9 mouse cellular contexts compared by ENCODE assay signal in the genomic region with DNA sequence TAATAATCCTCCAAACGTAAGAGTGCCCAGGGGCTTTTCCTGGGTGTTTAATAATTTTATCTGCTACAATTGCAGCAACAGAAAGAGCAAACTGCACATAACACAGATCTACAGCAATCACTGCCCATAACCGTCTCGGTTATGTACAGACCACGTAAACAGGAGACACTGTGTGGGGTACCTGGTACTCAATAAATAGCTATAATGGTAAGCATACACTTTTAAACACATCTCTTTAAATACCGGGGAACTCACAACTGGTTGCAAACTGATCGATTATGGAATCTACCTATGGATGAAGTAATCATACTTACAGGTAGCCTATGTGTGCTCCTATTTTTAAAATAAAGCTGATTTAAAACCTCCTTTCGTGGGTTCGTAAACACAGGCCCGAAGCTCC. TPM values are rescaled to one million over a fixed set of nuclear protein-coding genes. Genes with fewer than 3 reads are reported as not detected.
A peak's percentile ranks its signal among the peaks of the same experiment; 100 is the strongest.
DNase-seq lines count a peak whose midpoint lies in the region; ATAC-seq and TF ChIP-seq lines count a peak whose summit lies in the region.
"Had no signal": no experiment of that assay in that cellular context is flagged by ENCODE, and none has a peak within 500 bp of the region (broad histone marks: within the 10 kb centered on the region; RNA-seq: fewer than 3 reads in every experiment).

No protein-coding gene starts in this region.

- H3K27ac ChIP-seq in heart, embryonic 10.5 days = peak overlapping the region; percentile 100
- no peak overlapping the region for H3K27ac ChIP-seq in ES-Bruce4 (ENCODE audit: insufficient read depth, low read length)
- peak overlapping the region; percentile 90 for H3K27ac ChIP-seq in heart, embryonic 16.5 days (ENCODE audit: low read length)
- peak overlapping the region; percentile 65 for H3K27ac ChIP-seq in liver, postnatal 0 days (ENCODE audit: low read depth)

- ATAC-seq in heart, embryonic 16.5 days (replicated peaks; ENCODE audit: extremely low read depth, insufficient read depth, low FRiP score) = no peak
- ATAC-seq in liver, postnatal 0 days = no peak

- H3K4me3 ChIP-seq in heart, embryonic 10.5 days = peak overlapping the region; percentile 93
- H3K4me3 ChIP-seq in ES-Bruce4 (ENCODE audit: low read depth, low read length) = peak overlapping the region; percentile 82
- H3K4me3 ChIP-seq in heart, embryonic 16.5 days (ENCODE audit: low read length) = peak overlapping the region; percentile 86
- H3K4me3 ChIP-seq in liver, postnatal 0 days (ENCODE audit: low read depth, low read length) = peak overlapping the region; percentile 60

- peak overlapping the region; percentile 76 for H3K9ac ChIP-seq in ES-Bruce4 (ENCODE audit: low read depth, poor library complexity, severe bottlenecking)
- H3K9ac ChIP-seq in heart, embryonic 16.5 days (ENCODE audit: low read length) = peak overlapping the region; percentile 97
- H3K9ac ChIP-seq in liver, postnatal 0 days (replicated peaks) = peak overlapping the region; percentile 77

- no peaks in the 10 kb centered on the region for H3K9me3 ChIP-seq in heart, embryonic 10.5 days
- H3K9me3 ChIP-seq in ES-Bruce4 (replicated peaks; ENCODE audit: control insufficient read depth, insufficient read depth, low read length, poor library complexity, severe bottlenecking) = no peaks in the 10 kb centered on the region
- no peaks in the 10 kb centered on the region for H3K9me3 ChIP-seq in heart, embryonic 16.5 days (replicated peaks; ENCODE audit: control insufficient read depth, low read length)
- no peaks in the 10 kb centered on the region for H3K9me3 ChIP-seq in liver, postnatal 0 days (ENCODE audit: low read length)

- H3K27me3 ChIP-seq in heart, embryonic 10.5 days (ENCODE audit: insufficient read depth, poor library complexity, severe bottlenecking) = no peaks in the 10 kb centered on the region
- H3K27me3 ChIP-seq in ES-Bruce4 (ENCODE audit: control insufficient read depth, insufficient read depth, low read length, poor library complexity, severe bottlenecking) = no peaks in the 10 kb centered on the region
- no peaks in the 10 kb centered on the region for H3K27me3 ChIP-seq in heart, embryonic 16.5 days (ENCODE audit: control insufficient read depth, insufficient read depth, low read length)
- no peaks in the 10 kb centered on the region for H3K27me3 ChIP-seq in liver, postnatal 0 days (ENCODE audit: insufficient read depth, low read length)

- H3K4me1 ChIP-seq in heart, embryonic 10.5 days = no peaks in the 10 kb centered on the region
- no peaks in the 10 kb centered on the region for H3K4me1 ChIP-seq in ES-Bruce4 (ENCODE audit: control insufficient read depth, insufficient read depth, low read length)
- H3K4me1 ChIP-seq in heart, embryonic 16.5 days (ENCODE audit: control insufficient read depth, insufficient read depth, low read length) = peaks cover 6% of the 10 kb centered on the region
- peaks cover 17% of the 10 kb centered on the region for H3K4me1 ChIP-seq in liver, postnatal 0 days (ENCODE audit: insufficient read depth)

- WGBS in heart, embryonic 10.5 days = 33% methylated on average over 9 of the region's 9 CpGs
- 14% methylated on average over 9 of the region's 9 CpGs for WGBS in heart, embryonic 16.5 days
- WGBS in liver, postnatal 0 days (ENCODE audit: insufficient replicate concordance) = 11% methylated on average over 9 of the region's 9 CpGs

- TF ChIP-seq CTCF in ES-Bruce4 (IDR thresholded peaks at IDR 0.05; ENCODE audit: low read depth, low read length) = no peak
- TF ChIP-seq CTCF in liver, postnatal 0 days (IDR thresholded peaks at IDR 0.05; ENCODE audit: low read depth) = no peak

- TF ChIP-seq POLR2A in ES-Bruce4 (IDR thresholded peaks at IDR 0.05; ENCODE audit: insufficient read depth, low read length) = no peak

- no peak for TF ChIP-seq EP300 in ES-Bruce4 (IDR thresholded peaks at IDR 0.05; ENCODE audit: insufficient read depth, low read depth, low read length)
- no peak for TF ChIP-seq EP300 in liver, postnatal 0 days (IDR thresholded peaks at IDR 0.05; ENCODE audit: low read depth)

- peak overlapping the region; percentile 72 for H3K4me2 ChIP-seq in heart, embryonic 16.5 days (ENCODE audit: low read depth, low read length)
- peak overlapping the region; percentile 65 for H3K4me2 ChIP-seq in liver, postnatal 0 days (ENCODE audit: low read depth, low read length)

- H3K36me3 ChIP-seq in heart, embryonic 10.5 days = peaks cover 28% of the 10 kb centered on the region
- H3K36me3 ChIP-seq in ES-Bruce4 (ENCODE audit: control insufficient read depth, insufficient read depth, low read length, poor library complexity, severe bottlenecking) = peaks cover 2% of the 10 kb centered on the region; the same call in 1 of the 2 replicates
- H3K36me3 ChIP-seq in heart, embryonic 16.5 days (ENCODE audit: control insufficient read depth, insufficient read depth) = peaks cover 15% of the 10 kb centered on the region
- H3K36me3 ChIP-seq in liver, postnatal 0 days (replicated peaks; ENCODE audit: insufficient read depth, low read length) = peaks cover 3% of the 10 kb centered on the region

- DNase-seq in heart, embryonic 10.5 days (ENCODE audit: low spot score) = peak; percentile 33
- DNase-seq in heart, adult 18-20 months = no peak
- DNase-seq in liver, postnatal 0 days = peak; percentile 3
- no peak for DNase-seq in urinary bladder, postnatal 10 days (ENCODE audit: low spot score)
- DNase-seq in right cerebral cortex, postnatal 25 days = no peak
- DNase-seq in MN1 (ENCODE audit: low spot score) = no peak

RNA-seq across cellular contexts. Expression of gene Zfp422, which starts 0.7 kb away (rescaled TPM):
- 96.7 and 139 TPM in 2 replicates for polyA plus RNA-seq in heart, embryonic 10.5 days (2016; fragmentation: Nextera tagmentation; extraction: Ambion mirVana)
- 10 to 100 TPM; 16.1 to 19.7 TPM for total RNA-seq in heart, adult 18-20 months (2021)
- polyA plus RNA-seq in ES-Bruce4 (2011; ENCODE audit: insufficient read depth, insufficient read length, low read depth, missing spikeins) = 15.0 and 18.9 TPM in 2 replicates
- 78.8 and 89.8 TPM in 2 replicates for polyA plus RNA-seq in heart, embryonic 16.5 days (2015; fragmentation: Nextera tagmentation; extraction: Ambion mirVana)
- 26.2 and 26.7 TPM in 2 replicates for polyA plus RNA-seq in liver, postnatal 0 days (2015; fragmentation: Nextera tagmentation; extraction: Ambion mirVana)

RNA-seq across cellular contexts. Expression of gene Depp1, which starts 22.3 kb away (rescaled TPM):
- polyA plus RNA-seq in heart, embryonic 10.5 days (2016; fragmentation: Nextera tagmentation; extraction: Ambion mirVana) = 5.5 and 6.0 TPM in 2 replicates
- total RNA-seq in heart, adult 18-20 months (2021) = 10 to 100 TPM; 84.2 to 90.4 TPM
- not detected in 2 replicates for polyA plus RNA-seq in ES-Bruce4 (2011; ENCODE audit: insufficient read depth, insufficient read length, low read depth, missing spikeins)
- 65.7 and 68.9 TPM in 2 replicates for polyA plus RNA-seq in heart, embryonic 16.5 days (2015; fragmentation: Nextera tagmentation; extraction: Ambion mirVana)
- polyA plus RNA-seq in liver, postnatal 0 days (2015; fragmentation: Nextera tagmentation; extraction: Ambion mirVana) = 103 and 122 TPM in 2 replicates

RNA-seq across cellular contexts. Expression of gene Olfr215, which starts 44.1 kb away (rescaled TPM):
- not detected in 2 replicates for polyA plus RNA-seq in heart, embryonic 10.5 days (2016; fragmentation: Nextera tagmentation; extraction: Ambion mirVana)
- not detected for total RNA-seq in heart, adult 18-20 months (2021)
- not detected in 2 replicates for polyA plus RNA-seq in ES-Bruce4 (2011; ENCODE audit: insufficient read depth, insufficient read length, low read depth, missing spikeins)
- polyA plus RNA-seq in heart, embryonic 16.5 days (2015; fragmentation: Nextera tagmentation; extraction: Ambion mirVana) = not detected in 2 replicates
- not detected in 2 replicates for polyA plus RNA-seq in liver, postnatal 0 days (2015; fragmentation: Nextera tagmentation; extraction: Ambion mirVana)
- total RNA-seq: left cerebral cortex, adult 18-20 months had no signal

RNA-seq across cellular contexts. Expression of gene Rassf4, which starts 45.7 kb away (rescaled TPM):
- 5.5 and 7.2 TPM in 2 replicates for polyA plus RNA-seq in heart, embryonic 10.5 days (2016; fragmentation: Nextera tagmentation; extraction: Ambion mirVana)
- 1 to 10 TPM; 4.3 to 6.1 TPM for total RNA-seq in heart, adult 18-20 months (2021)
- polyA plus RNA-seq in ES-Bruce4 (2011; ENCODE audit: insufficient read depth, insufficient read length, low read depth, missing spikeins) = 2.9 and 4.1 TPM in 2 replicates
- 6.2 and 6.5 TPM in 2 replicates for polyA plus RNA-seq in heart, embryonic 16.5 days (2015; fragmentation: Nextera tagmentation; extraction: Ambion mirVana)
- 7.2 and 9.6 TPM in 2 replicates for polyA plus RNA-seq in liver, postnatal 0 days (2015; fragmentation: Nextera tagmentation; extraction: Ambion mirVana)

Comparison
In these comparisons a context has a peak if more than half of its experiments do, and no peak if none do; other contexts are left out.
1. DNase-seq: peak in heart, embryonic 10.5 days (single experiment) and liver, postnatal 0 days (single experiment); none in heart, adult 18-20 months (0 of 2), urinary bladder, postnatal 10 days (single experiment), right cerebral cortex, postnatal 25 days (single experiment) and MN1 (single experiment).
2. Peak in every context shown above with its lines, with median percentiles within 50 percentile points of each other: H3K4me3 ChIP-seq and H3K9ac ChIP-seq.